35 mouse cellular contexts compared by ENCODE assay signal in the genomic region with DNA sequence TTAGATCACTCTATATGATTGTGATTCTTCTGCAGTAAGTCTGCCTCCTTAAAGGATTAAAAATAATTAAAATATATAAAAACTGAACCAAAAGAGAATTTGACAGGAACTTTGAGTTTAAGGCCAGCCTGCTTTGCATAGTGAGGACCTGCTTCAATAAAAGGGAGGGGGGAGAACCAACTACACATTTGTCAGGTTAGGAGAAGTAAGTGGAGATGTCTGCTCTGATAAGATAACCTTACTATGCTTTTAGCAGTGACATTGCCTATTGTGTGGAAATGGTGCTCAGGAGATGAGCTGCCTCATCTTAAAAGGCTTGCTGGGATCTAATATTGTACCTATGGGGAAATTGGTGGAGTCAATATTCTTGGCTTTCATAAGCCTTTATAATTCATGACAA. TPM values are rescaled to one million over a fixed set of nuclear protein-coding genes. Genes with fewer than 3 reads are reported as not detected.
"Had no signal": no experiment of that assay in that cellular context is flagged by ENCODE, and none has a peak within 500 bp of the region (broad histone marks: within the 10 kb centered on the region; RNA-seq: fewer than 3 reads in every experiment).

No protein-coding gene starts in this region.

- H3K9ac ChIP-seq: embryonic facial prominence, embryonic 12.5 days; embryonic facial prominence, embryonic 13.5 days; embryonic facial prominence, embryonic 15.5 days; forebrain, embryonic 12.5 days; forebrain, embryonic 13.5 days; forebrain, embryonic 15.5 days; forebrain, postnatal 0 days had no signal

- H3K27me3 ChIP-seq: embryonic facial prominence, embryonic 12.5 days; embryonic facial prominence, embryonic 13.5 days; embryonic facial prominence, embryonic 15.5 days; forebrain, embryonic 12.5 days; forebrain, embryonic 13.5 days; forebrain, embryonic 15.5 days had no signal

- H3K27ac ChIP-seq: embryonic facial prominence, embryonic 10.5 days; embryonic facial prominence, embryonic 12.5 days; embryonic facial prominence, embryonic 13.5 days; embryonic facial prominence, embryonic 15.5 days; forebrain, embryonic 10.5 days; forebrain, embryonic 12.5 days; forebrain, embryonic 13.5 days; forebrain, embryonic 15.5 days; gastrocnemius, adult 2 months; heart, adult 2 months; heart, embryonic 10.5 days had no signal

- DNase-seq: cerebellum, adult 9-11 months; cerebellum, postnatal 10 days; cerebellum, postnatal 14 days; cerebellum, postnatal 25 days; cerebellum, postnatal 36 days; embryo, embryonic 11 days; forebrain, postnatal 0 days; gastrocnemius, adult 2 months; gastrocnemius, postnatal 10 days; gastrocnemius, postnatal 14 days; gastrocnemius, postnatal 25 days; gastrocnemius, postnatal 36 days; heart, adult 11 months; heart, adult 18-20 months; heart, adult 2 months had no signal

- H3K4me3 ChIP-seq: embryonic facial prominence, embryonic 10.5 days; embryonic facial prominence, embryonic 12.5 days; embryonic facial prominence, embryonic 13.5 days; embryonic facial prominence, embryonic 15.5 days; erythroblast, embryonic 14.5 days; forebrain, embryonic 10.5 days; forebrain, embryonic 12.5 days; forebrain, embryonic 13.5 days; forebrain, embryonic 15.5 days; gastrocnemius, adult 2 months; heart, adult 2 months; heart, embryonic 10.5 days had no signal

- H3K9me3 ChIP-seq: embryonic facial prominence, embryonic 10.5 days; embryonic facial prominence, embryonic 12.5 days; embryonic facial prominence, embryonic 13.5 days; embryonic facial prominence, embryonic 15.5 days; forebrain, embryonic 10.5 days; forebrain, embryonic 12.5 days; forebrain, embryonic 13.5 days; forebrain, embryonic 15.5 days; heart, embryonic 10.5 days had no signal

- ATAC-seq: forebrain, embryonic 13.5 days; forebrain, embryonic 14.5 days; forebrain, embryonic 15.5 days; forebrain, embryonic 16.5 days; forebrain, postnatal 0 days had no signal

- H3K4me1 ChIP-seq: embryonic facial prominence, embryonic 10.5 days; embryonic facial prominence, embryonic 12.5 days; embryonic facial prominence, embryonic 13.5 days; embryonic facial prominence, embryonic 15.5 days; forebrain, embryonic 10.5 days; forebrain, embryonic 12.5 days; forebrain, embryonic 13.5 days; forebrain, embryonic 15.5 days; heart, embryonic 10.5 days had no signal

RNA-seq across cellular contexts. Expression of a gene that starts 17.2 kb away (rescaled TPM):
- total RNA-seq: forebrain, postnatal 0 days; gastrocnemius, adult 2 months; gastrocnemius, adult 8-10 months; gastrocnemius, postnatal 10 days; gastrocnemius, postnatal 14 days; gastrocnemius, postnatal 25 days; gastrocnemius, postnatal 36 days; gastrocnemius, postnatal 4 days; granulocyte monocyte progenitor cell, adult 5-6 weeks; heart, adult 2 months had no signal
- polyA plus RNA-seq: cortical plate, adult 2 months; embryonic facial prominence, embryonic 10.5 days; embryonic facial prominence, embryonic 11.5 days; embryonic facial prominence, embryonic 12.5 days; embryonic facial prominence, embryonic 13.5 days; embryonic facial prominence, embryonic 15.5 days; erythroblast, embryonic 14.5 days; forebrain, embryonic 10.5 days; forebrain, embryonic 11.5 days; forebrain, embryonic 12.5 days; forebrain, embryonic 13.5 days; forebrain, embryonic 14.5 days; forebrain, embryonic 15.5 days; forebrain, embryonic 16.5 days; forebrain, postnatal 0 days; frontal cortex, adult 2 months; heart, adult 2 months; heart, embryonic 10.5 days; heart, embryonic 11.5 days had no signal
